Mouse (Mus musculus) left cerebral cortex, postnatal 25 days (tissue): ENCODE results near the gene Il18rap. TPM values are rescaled to one million over a fixed set of nuclear protein-coding genes. Genes with fewer than 3 reads are reported as not detected.
"Not testable (repeated sequence)": the region's sequence is repeated elsewhere in the genome, so short reads cannot be mapped to it uniquely, and the experiment has no call there.

Source experiments
- DNase-seq, 2 experiments: peaks; one replicate each; pipeline ENCODE4 v3.0.0; 2022; ENCODE audit warnings: low spot score in 2 of 2, mixed read lengths in 1 of 2
- intact Hi-C: fragments of 180-260 bp; cut with DNase I; formaldehyde crosslinking; loops from one replicate; pipeline ENCODE4 v1.15.1; 2025
- total RNA-seq, 2 experiments: library from RNA; stranded (reverse); gene quantifications; 2 replicates each; pipeline ENCODE4 v1.2.3; 2021

Il18rap gene
- total RNA-seq, 2 experiments from 2014 or later, result not detected

GRCm38 (mm10) chr1:40529287-40529686 is 14.1 kb downstream of the Il18rap start:
- intact Hi-C loops, result no loop called here
- no peak for DNase-seq

GRCm38 (mm10) chr1:40537577-40537976 is 22.4 kb downstream of the Il18rap start:
- peak in 1 of 2 experiments; percentile 9 for DNase-seq
- intact Hi-C loops, result no loop called here

- intact Hi-C loops, result loop anchor here (1.0 to 5.0 kb wide), 3 partner anchors 164 to 857 kb away; no protein-coding TSS in a partner anchor
Measured at GRCm38 (mm10) chr1:40544650-40545049, 29.5 kb downstream of the Il18rap start.

GRCm38 (mm10) chr1:40546645-40547044 is 31.5 kb downstream of the Il18rap start:
- intact Hi-C loops, result no loop called here
- DNase-seq, result no peak

More at GRCm38 (mm10) chr1:40544650-40545049, 29.5 kb downstream of the Il18rap start:
- peak; percentile 74 for DNase-seq

GRCm38 (mm10) chr1:40547064-40547572 is 32.0 kb downstream of the Il18rap start:
- no peak for DNase-seq
- intact Hi-C loops, result no loop called here

- intact Hi-C loops, result no loop called here
Measured at GRCm38 (mm10) chr1:40547762-40548161, 32.6 kb downstream of the Il18rap start.

GRCm38 (mm10) chr1:40569374-40569773 is 54.2 kb downstream of the Il18rap start:
- intact Hi-C loops, result no loop called here
- DNase-seq, result no peak

More at GRCm38 (mm10) chr1:40547762-40548161, 32.6 kb downstream of the Il18rap start:
- no peak for DNase-seq

GRCm38 (mm10) chr1:40579784-40580183 is 64.6 kb downstream of the Il18rap start, which contains the start of gene Slc9a4:
Gene Slc9a4 (plus strand): TSS chr1:40580081.
- DNase-seq, result peak; percentile 52 to 68
- intact Hi-C loops, result loop anchor here (1.0 to 5.0 kb wide), 2 partner anchors 190 to 263 kb away; no protein-coding TSS in a partner anchor

- intact Hi-C loops, result loop anchor here (5.0 kb wide), 1 partner anchor 262 kb away; no protein-coding TSS in a partner anchor
- DNase-seq, result no peak
Measured at GRCm38 (mm10) chr1:40580269-40580668, 65.1 kb downstream of the Il18rap start.

GRCm38 (mm10) chr1:40586776-40587175 is 71.6 kb downstream of the Il18rap start:
- intact Hi-C loops, result no loop called here
- no peak for DNase-seq

- intact Hi-C loops, result no loop called here
Measured at GRCm38 (mm10) chr1:40590931-40591330, 75.8 kb downstream of the Il18rap start.

GRCm38 (mm10) chr1:40597822-40598221 is 82.7 kb downstream of the Il18rap start:
- intact Hi-C loops, result no loop called here
- DNase-seq, result no peak

More at GRCm38 (mm10) chr1:40590931-40591330, 75.8 kb downstream of the Il18rap start:
- DNase-seq, result no peak

- DNase-seq, result peak; percentile 12 to 16
- intact Hi-C loops, result not testable (repeated sequence)
Measured at GRCm38 (mm10) chr1:40599661-40600060, 84.5 kb downstream of the Il18rap start.

- intact Hi-C loops, result no loop called here
- peak; percentile 64 to 77 for DNase-seq
Measured at GRCm38 (mm10) chr1:40600394-40601327, 85.5 kb downstream of the Il18rap start.

Other genes with a start within 250 kb of the Il18rap start
- gene Il1rl2, start 190.8 kb upstream of the Il18rap start, total RNA-seq, result under 1 TPM; 0.46 to 0.73 TPM
- gene Il1rl1, start 85.8 kb upstream of the Il18rap start, total RNA-seq, result under 1 TPM; 0.14 to 0.18 TPM
- gene Il18r1, start 49.8 kb upstream of the Il18rap start, total RNA-seq, result not detected
- 1 to 10 TPM in 1 of 2 experiments, under 1 TPM in 1; 0.89 to 1.1 TPM for gene Slc9a4, start 64.7 kb downstream of the Il18rap start, total RNA-seq
- 1 to 10 TPM; 3.3 to 3.4 TPM for gene Slc9a2, start 165.2 kb downstream of the Il18rap start, total RNA-seq